ENCODE assay signal across 9 mouse cellular contexts in genomic region chr1:133424547-133425140, GRCm38 (mm10). TPM values are rescaled to one million over a fixed set of nuclear protein-coding genes. Genes with fewer than 3 reads are reported as not detected.
DNase-seq lines count a peak whose midpoint lies in the region; ATAC-seq and TF ChIP-seq lines count a peak whose summit lies in the region.
"Had no signal": no experiment of that assay in that cellular context is flagged by ENCODE, and none has a peak within 500 bp of the region (broad histone marks: within the 10 kb centered on the region; RNA-seq: fewer than 3 reads in every experiment).

No protein-coding gene starts in this region.

- H3K27ac ChIP-seq in forebrain, embryonic 10.5 days, result peak overlapping the region; percentile 95
- H3K27ac ChIP-seq in forebrain, embryonic 16.5 days (ENCODE audit: low read length), result no peak overlapping the region
- no peak overlapping the region for H3K27ac ChIP-seq in lung, postnatal 0 days (ENCODE audit: low read length)
- no peak overlapping the region for H3K27ac ChIP-seq in limb, embryonic 15.5 days

- TF ChIP-seq CTCF in lung, postnatal 0 days (IDR thresholded peaks at IDR 0.05), result no peak

- WGBS in forebrain, embryonic 10.5 days, result 60% methylated on average over 4 of the region's 4 CpGs
- 60% methylated on average over 4 of the region's 4 CpGs for WGBS in forebrain, embryonic 16.5 days
- 62% methylated on average over 4 of the region's 4 CpGs for WGBS in lung, postnatal 0 days
- WGBS in limb, embryonic 15.5 days, result 60% methylated on average over 4 of the region's 4 CpGs

- no peak overlapping the region; the same call in 1 of the 2 replicates for H3K4me2 ChIP-seq in forebrain, embryonic 16.5 days (ENCODE audit: low read length)
- H3K4me2 ChIP-seq in lung, postnatal 0 days (replicated peaks; ENCODE audit: low read depth, low read length), result peak overlapping the region; percentile 99; the same call in 1 of the 2 replicates
- H3K4me2 ChIP-seq in limb, embryonic 15.5 days, result peak overlapping the region; percentile 99; the same call in 1 of the 2 replicates

- no peak for DNase-seq in forebrain, embryonic 10.5 days (ENCODE audit: extremely low spot score, low spot score)
- no peak for DNase-seq in lung, postnatal 0 days (ENCODE audit: low spot score)
- no peak for DNase-seq in lung, postnatal 10 days
- no peak for DNase-seq in cerebellum, postnatal 14 days
- no peak for DNase-seq in right cerebral cortex, postnatal 10 days (ENCODE audit: low spot score in 2 of 2)
- DNase-seq: spleen, adult 18-20 months had no signal

- TF ChIP-seq EP300 in lung, postnatal 0 days (IDR thresholded peaks at IDR 0.05), result no peak

- 0 out of 2 replicates have a peak, but pooled peaks cover 8% of the 10 kb centered on the region for H3K27me3 ChIP-seq in forebrain, embryonic 10.5 days (ENCODE audit: poor library complexity, severe bottlenecking)
- H3K27me3 ChIP-seq in forebrain, embryonic 16.5 days (replicated peaks; ENCODE audit: control insufficient read depth, insufficient read depth, low read length), result peaks cover 4% of the 10 kb centered on the region; the same call in 1 of the 2 replicates
- H3K27me3 ChIP-seq in lung, postnatal 0 days (replicated peaks; ENCODE audit: insufficient read depth, low read length), result no peaks in the 10 kb centered on the region
- H3K27me3 ChIP-seq in limb, embryonic 15.5 days, result peaks cover 18% of the 10 kb centered on the region

- H3K36me3 ChIP-seq in forebrain, embryonic 10.5 days (replicated peaks), result no peaks in the 10 kb centered on the region
- H3K36me3 ChIP-seq in forebrain, embryonic 16.5 days (ENCODE audit: control insufficient read depth, insufficient read depth), result no peaks in the 10 kb centered on the region
- H3K36me3 ChIP-seq in lung, postnatal 0 days (ENCODE audit: insufficient read depth, low read length), result no peaks in the 10 kb centered on the region
- H3K36me3 ChIP-seq in limb, embryonic 15.5 days, result no peaks in the 10 kb centered on the region

- ATAC-seq in forebrain, embryonic 16.5 days, result no peak
- ATAC-seq in lung, postnatal 0 days, result 0 out of 2 replicates have a peak, but pooled peaks have one; percentile 1
- ATAC-seq in limb, embryonic 15.5 days (ENCODE audit: insufficient number of reproducible peaks, low FRiP score, low TSS enrichment, low read depth), result no peak
- no peak for ATAC-seq in megakaryocyte, adult 5-6 weeks (ENCODE audit: poor library complexity, severe bottlenecking)

- H3K4me1 ChIP-seq in forebrain, embryonic 10.5 days, result peaks cover 45% of the 10 kb centered on the region
- peaks cover 11% of the 10 kb centered on the region for H3K4me1 ChIP-seq in forebrain, embryonic 16.5 days (replicated peaks; ENCODE audit: control insufficient read depth, insufficient read depth, low read length)
- no peaks in the 10 kb centered on the region; the same call in 1 of the 2 replicates for H3K4me1 ChIP-seq in lung, postnatal 0 days (ENCODE audit: insufficient read depth, low read depth, low read length)
- peaks cover 13% of the 10 kb centered on the region for H3K4me1 ChIP-seq in limb, embryonic 15.5 days

- H3K4me3 ChIP-seq in forebrain, embryonic 10.5 days, result peak overlapping the region; percentile 91
- H3K4me3 ChIP-seq in forebrain, embryonic 16.5 days (replicated peaks; ENCODE audit: low read length), result no peak overlapping the region
- H3K4me3 ChIP-seq in lung, postnatal 0 days (ENCODE audit: low read depth, low read length), result no peak overlapping the region; the same call in 1 of the 2 replicates
- H3K4me3 ChIP-seq in limb, embryonic 15.5 days, result peak overlapping the region; percentile 58; the same call in 1 of the 2 replicates

- H3K9ac ChIP-seq in forebrain, embryonic 16.5 days (replicated peaks; ENCODE audit: low read depth, low read length), result no peak overlapping the region
- no peak overlapping the region for H3K9ac ChIP-seq in lung, postnatal 0 days (replicated peaks; ENCODE audit: low read depth)
- H3K9ac ChIP-seq in limb, embryonic 15.5 days, result no peak overlapping the region

- H3K9me3 ChIP-seq in forebrain, embryonic 10.5 days, result peaks cover 8% of the 10 kb centered on the region
- H3K9me3 ChIP-seq in forebrain, embryonic 16.5 days (ENCODE audit: control insufficient read depth, low read length), result 0 out of 2 replicates have a peak, but pooled peaks cover 4% of the 10 kb centered on the region
- no peaks in the 10 kb centered on the region; the same call in 1 of the 2 replicates for H3K9me3 ChIP-seq in lung, postnatal 0 days (ENCODE audit: low read length)
- no peaks in the 10 kb centered on the region for H3K9me3 ChIP-seq in limb, embryonic 15.5 days

RNA-seq across cellular contexts. Expression of gene Sox13, which starts 0.5 kb away (rescaled TPM):
- 12.5 and 14.1 TPM in 2 replicates for polyA plus RNA-seq in forebrain, embryonic 10.5 days (2016; fragmentation: Nextera tagmentation; extraction: Ambion mirVana)
- polyA plus RNA-seq in forebrain, embryonic 16.5 days (2015; fragmentation: Nextera tagmentation; extraction: Ambion mirVana), result 3.6 and 4.4 TPM in 2 replicates
- polyA plus RNA-seq in lung, postnatal 0 days (2015; fragmentation: Nextera tagmentation; extraction: Ambion mirVana), result 13.8 and 14.8 TPM in 2 replicates
- polyA plus RNA-seq in limb, embryonic 15.5 days (2015; fragmentation: Nextera tagmentation; extraction: Ambion mirVana), result 3.3 and 4.1 TPM in 2 replicates
- 0.76 and 1.3 TPM in 2 replicates for total RNA-seq in megakaryocyte, adult 5-6 weeks (2015)
- 0.24 and 0.70 TPM in 2 replicates for total RNA-seq in megakaryocyte, adult 5-6 weeks (2017)

Comparison
In these comparisons a context has a peak if more than half of its experiments do, and no peak if none do; other contexts are left out.
1. H3K4me3 ChIP-seq: peak in forebrain, embryonic 10.5 days (single experiment) and limb, embryonic 15.5 days (single experiment); none in forebrain, embryonic 16.5 days (single experiment) and lung, postnatal 0 days (single experiment).